Mouse (Mus musculus): Measurements from ENCODE around the gene Poc1b.

DNA sequence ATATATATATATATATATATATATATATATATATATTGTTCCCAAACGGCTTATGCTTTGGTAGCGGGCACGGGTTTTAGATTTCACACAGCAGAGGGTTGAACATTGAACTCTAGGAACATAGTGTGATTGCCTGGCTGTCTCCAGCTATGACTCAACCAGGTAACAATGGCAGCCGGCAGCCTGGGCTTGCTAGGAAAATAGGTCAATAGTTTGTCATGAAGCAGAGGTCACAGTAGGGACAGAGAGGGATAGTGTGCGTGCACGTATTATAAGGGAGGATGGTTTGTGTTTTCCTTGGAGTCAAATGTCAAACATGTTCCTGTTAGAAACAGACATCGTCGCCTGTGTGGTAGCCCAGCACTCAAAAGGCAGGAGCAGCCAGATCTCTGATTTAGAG is 95.5 kb downstream of the Poc1b start:
- TF ChIP-seq MYOG (IDR thresholded peaks at IDR 0.05; ENCODE audit: control insufficient read depth, extremely low read depth, insufficient read length) = no peak
- no peak for TF ChIP-seq CTCF (IDR thresholded peaks at IDR 0.05; ENCODE audit: control insufficient read depth, insufficient read depth, insufficient read length)
- TF ChIP-seq CEBPB (IDR thresholded peaks at IDR 0.05; ENCODE audit: low read depth) = no peak
- no peak for TF ChIP-seq MYOD1 (IDR thresholded peaks at IDR 0.05; ENCODE audit: control insufficient read depth, insufficient read length, low read depth)
- TF ChIP-seq MAX (IDR thresholded peaks at IDR 0.05) = no peak

Data from C2C12 (cell line).